Mouse (Mus musculus) midbrain, embryonic 11.5 days (tissue): ENCODE measurements around the gene Pom121. TPM values are rescaled to one million over a fixed set of nuclear protein-coding genes. Genes with fewer than 3 reads are reported as not detected.

Source experiments
- ATAC-seq: fragments of 200-750 bp; cut with Nextera tagmentation; 2 replicates; pipeline ENCODE4 v1.8.0; 2017; ENCODE audit warnings: moderate TSS enrichment, moderate library complexity; ENCODE audit not compliant: low FRiP score
- DNase-seq: peaks from one replicate; pipeline ENCODE4 v3.0.0; 2015; ENCODE audit warnings: low spot score; ENCODE audit errors: missing footprints
- H3K27ac ChIP-seq: fragments of 300-500 bp; sonication (generic); 2 replicates; pipeline ENCODE4 v1.5.1; 2014; ENCODE audit warnings: low read depth, low read length
- H3K27me3 ChIP-seq: fragments of 300-500 bp; sonication (generic); 2 replicates; pipeline ENCODE4 v1.6.1; 2014; ENCODE audit warnings: mild to moderate bottlenecking, low read length, moderate library complexity, mixed read lengths; ENCODE audit not compliant: control insufficient read depth, insufficient read depth
- H3K36me3 ChIP-seq: fragments of 300-500 bp; sonication (generic); 2 replicates; pipeline ENCODE4 v1.6.1; 2014; ENCODE audit warnings: mild to moderate bottlenecking, low read length, moderate library complexity, mixed read lengths; ENCODE audit not compliant: control insufficient read depth, insufficient read depth
- H3K4me1 ChIP-seq: fragments of 300-500 bp; sonication (generic); 2 replicates; pipeline ENCODE4 v1.6.1; 2014; ENCODE audit warnings: low read length; ENCODE audit not compliant: control insufficient read depth, insufficient read depth
- H3K4me2 ChIP-seq: fragments of 300-500 bp; sonication (generic); 2 replicates; pipeline ENCODE4 v1.6.1; 2014; ENCODE audit warnings: mild to moderate bottlenecking, moderate library complexity
- H3K4me3 ChIP-seq: fragments of 300-500 bp; sonication (generic); 2 replicates; pipeline ENCODE4 v1.5.1; 2014; ENCODE audit warnings: low read depth, low read length
- H3K9ac ChIP-seq: fragments of 300-500 bp; sonication (generic); 2 replicates; pipeline ENCODE4 v1.6.1; 2014; ENCODE audit warnings: low read length
- H3K9me3 ChIP-seq: fragments of 300-500 bp; sonication (generic); 2 replicates; pipeline ENCODE4 v1.6.1; 2016; ENCODE audit warnings: low read length; ENCODE audit not compliant: control insufficient read depth
- WGBS: fragments of 180-500 bp; shearing (Covaris S2); extraction: QIAGEN DNeasy Blood & Tissue Kit; methylation state at CpG from one replicate; pipeline ENCODE4 v1.1.7; 2014; 5-methylcytosine and 5-hydroxymethylcytosine counted together
- microRNA-seq: library from miRNA; unstranded; fragments of <30 nt; microRNA quantifications from one replicate; pipeline ENCODE4, GENCODE M21; 2017
- polyA plus RNA-seq: library from polyadenylated mRNA; unstranded; fragments of >200 nt; fragmentation: Nextera tagmentation; extraction: Ambion mirVana; gene quantifications from 2 replicates; pipeline ENCODE4 v1.2.1, GENCODE M21; 2014

Pom121 gene
- polyA plus RNA-seq, 1 experiment from 2014 or later, result 17.2 TPM

DNA sequence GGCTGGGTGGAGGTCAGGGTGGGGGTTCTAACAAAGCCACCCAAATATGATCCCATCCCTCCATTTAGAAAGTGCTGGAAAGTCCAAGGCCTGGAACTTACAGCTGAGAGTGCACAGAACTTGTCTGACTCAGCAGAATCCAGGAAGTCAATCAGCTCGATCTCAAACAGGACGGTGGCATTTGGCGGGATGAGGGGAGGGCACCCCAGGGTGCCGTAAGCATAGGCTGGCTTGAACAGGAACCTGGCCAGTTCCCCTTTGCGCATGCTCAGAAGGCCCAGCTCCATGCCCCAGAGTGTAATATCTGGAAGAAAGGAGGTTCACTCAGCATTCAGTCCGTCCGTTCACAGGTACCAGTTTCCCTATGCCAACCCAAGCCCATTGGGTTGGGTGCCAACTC is 48.4 kb downstream of the Pom121 start:
- no peak overlapping the region for H3K4me2 ChIP-seq
- no peak overlapping the region for H3K4me3 ChIP-seq
- no peaks in the 10 kb centered on the region for H3K27me3 ChIP-seq
- H3K4me1 ChIP-seq, result no peaks in the 10 kb centered on the region
- H3K9me3 ChIP-seq, result no peaks in the 10 kb centered on the region
- DNase-seq (no peak), ATAC-seq (no peak)
- WGBS, result 83% methylated on average over 7 of the region's 7 CpGs
- H3K27ac ChIP-seq, result no peak overlapping the region
- no peaks in the 10 kb centered on the region for H3K36me3 ChIP-seq
- no peak overlapping the region for H3K9ac ChIP-seq

DNA sequence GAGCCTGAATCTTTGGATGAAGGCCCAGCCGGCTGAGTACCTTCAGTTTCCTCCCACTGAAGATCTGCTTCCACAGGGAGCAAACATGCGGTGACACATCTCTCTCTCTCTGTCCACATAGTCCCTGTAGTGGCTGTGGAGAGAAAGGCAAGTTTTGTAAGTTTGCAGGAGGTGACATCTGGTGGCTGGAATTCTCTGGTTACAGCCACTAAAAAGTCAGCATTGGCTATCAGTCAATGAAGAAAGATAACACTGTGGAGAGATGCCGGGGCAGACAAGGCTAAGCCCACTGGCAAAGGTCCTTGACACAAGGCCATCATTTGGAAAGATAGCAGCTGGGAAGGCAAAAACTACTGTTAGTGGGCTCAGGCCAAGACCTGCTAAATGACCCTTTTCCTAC is 56.8 kb downstream of the Pom121 start:
- ATAC-seq, result no peak
- H3K27me3 ChIP-seq, result no peaks in the 10 kb centered on the region
- no peak overlapping the region for H3K4me2 ChIP-seq
- no peak overlapping the region for H3K27ac ChIP-seq
- no peaks in the 10 kb centered on the region for H3K36me3 ChIP-seq
- H3K4me1 ChIP-seq, result no peaks in the 10 kb centered on the region
- no peaks in the 10 kb centered on the region for H3K9me3 ChIP-seq
- no peak overlapping the region for H3K9ac ChIP-seq
- H3K4me3 ChIP-seq, result no peak overlapping the region
- DNase-seq, result no peak
- WGBS, result 75% methylated on average over 3 of the region's 3 CpGs

DNA sequence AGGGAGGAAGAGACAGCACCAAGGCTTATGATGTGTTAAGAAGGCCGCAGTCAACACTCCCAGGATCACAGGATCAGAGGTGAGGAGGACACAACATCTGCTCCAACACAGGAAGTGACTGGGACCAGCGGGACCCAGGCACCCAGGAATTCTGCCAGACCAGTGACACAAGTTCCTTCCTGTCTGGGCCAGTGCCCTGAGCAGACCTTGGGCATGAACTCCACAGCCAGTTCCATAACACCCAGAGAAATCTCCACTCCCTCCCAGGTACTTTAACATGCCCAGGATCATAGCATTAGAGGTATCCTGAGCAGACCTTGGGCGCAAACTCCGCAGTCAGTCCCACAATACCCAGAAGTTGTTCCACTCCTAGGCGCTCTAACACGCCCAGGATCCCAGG is 63.2 kb downstream of the Pom121 start:
- WGBS, result 86% methylated on average over 6 of the region's 6 CpGs
- Histone ChIP-seq H3K27me3 (no peaks in the 10 kb centered on the region), H3K9me3 (no peaks in the 10 kb centered on the region), H3K27ac (no peak overlapping the region), H3K4me1 (no peaks in the 10 kb centered on the region), H3K36me3 (no peaks in the 10 kb centered on the region), H3K9ac (no peak overlapping the region), H3K4me3 (no peak overlapping the region), H3K4me2 (no peak overlapping the region)
- ATAC-seq (no peak), DNase-seq (no peak)

DNA sequence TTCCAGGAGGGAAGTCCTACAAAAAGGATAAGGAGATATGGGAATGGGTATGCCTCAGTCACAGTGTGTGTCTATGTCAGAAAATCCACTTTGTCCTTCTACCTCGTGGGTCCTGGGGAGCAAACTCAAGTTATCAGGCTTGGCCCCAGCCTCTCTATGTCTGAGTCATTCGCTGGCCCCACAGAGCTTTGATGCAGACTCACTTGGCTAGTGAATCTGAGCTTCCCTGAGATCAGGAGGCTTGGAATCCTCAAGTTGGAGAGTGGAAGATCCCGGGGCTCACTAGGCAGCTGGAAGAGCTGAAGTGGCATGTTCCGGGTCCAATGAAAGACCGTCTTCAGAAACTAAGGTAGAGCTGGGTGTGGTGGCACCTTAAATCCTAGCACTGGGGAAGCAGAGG is 64.1 kb downstream of the Pom121 start:
- H3K4me2 ChIP-seq, result no peak overlapping the region
- no peak overlapping the region for H3K27ac ChIP-seq
- no peaks in the 10 kb centered on the region for H3K9me3 ChIP-seq
- no peaks in the 10 kb centered on the region for H3K4me1 ChIP-seq
- 86% methylated on average over 5 of the region's 5 CpGs for WGBS
- ATAC-seq, result no peak
- no peak for DNase-seq
- no peak overlapping the region for H3K4me3 ChIP-seq
- no peak overlapping the region for H3K9ac ChIP-seq
- H3K27me3 ChIP-seq, result no peaks in the 10 kb centered on the region
- H3K36me3 ChIP-seq, result no peaks in the 10 kb centered on the region

DNA sequence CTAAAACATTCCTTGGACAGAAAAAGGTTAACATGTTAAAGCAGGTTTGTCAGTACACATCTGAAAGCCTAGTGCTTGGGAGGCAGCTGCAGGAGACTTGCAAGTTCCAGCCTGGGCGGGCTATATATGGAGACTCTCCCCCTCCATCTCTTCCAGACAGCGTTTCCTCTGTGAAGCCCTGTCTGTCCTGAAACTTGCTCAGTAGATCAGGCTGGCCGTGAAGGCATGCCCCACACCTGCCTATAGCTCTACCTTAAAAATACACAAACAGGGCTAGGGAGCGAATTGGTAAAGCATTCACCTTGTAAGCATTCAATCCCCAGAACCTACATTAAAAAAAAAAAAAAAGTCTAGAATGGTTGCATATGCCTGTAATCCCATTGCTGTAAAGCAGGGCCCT is 64.9 kb downstream of the Pom121 start:
- 86% methylated on average over 4 of the region's 4 CpGs for WGBS
- Histone ChIP-seq H3K36me3 (no peaks in the 10 kb centered on the region), H3K9ac (no peak overlapping the region), H3K4me3 (no peak overlapping the region), H3K9me3 (no peaks in the 10 kb centered on the region), H3K27me3 (no peaks in the 10 kb centered on the region), H3K27ac (no peak overlapping the region), H3K4me1 (no peaks in the 10 kb centered on the region), H3K4me2 (no peak overlapping the region)
- DNase-seq (no peak), ATAC-seq (no peak)

Small RNA genes lying within 50 kb of the gene (microRNA-seq; reads per million reads assigned to microRNA genes)
- 1.5 reads per million for gene Mir7033

Other genes with a start within 250 kb of the Pom121 start
- 20.1 and 21.2 TPM in 2 replicates for gene Tbl2, start 244.9 kb downstream of the Pom121 start, polyA plus RNA-seq
- 39.2 and 42.6 TPM in 2 replicates for gene Bcl7b, start 226.3 kb downstream of the Pom121 start, polyA plus RNA-seq
- 57.7 and 60.6 TPM in 2 replicates for gene Baz1b, start 207.3 kb downstream of the Pom121 start, polyA plus RNA-seq
- gene Fzd9, start 143.3 kb downstream of the Pom121 start, polyA plus RNA-seq, result 7.6 and 9.9 TPM in 2 replicates
- 0.12 TPM in 1 of 2 replicates, not detected in the other for gene Fkbp6, start 44.5 kb downstream of the Pom121 start, polyA plus RNA-seq
- not detected in 2 replicates for gene Trim50, start 41.3 kb downstream of the Pom121 start, polyA plus RNA-seq
- gene Nsun5, start 24.6 kb downstream of the Pom121 start, polyA plus RNA-seq, result 29.6 and 30.0 TPM in 2 replicates
- 44.4 and 49.4 TPM in 2 replicates for gene Hip1, start 150.6 kb upstream of the Pom121 start, polyA plus RNA-seq
- gene Ccl26, start 169.0 kb upstream of the Pom121 start, polyA plus RNA-seq, result not detected in 2 replicates
- gene Ccl24, start 178.5 kb upstream of the Pom121 start, polyA plus RNA-seq, result 3.3 and 3.5 TPM in 2 replicates
- gene Rhbdd2, start 238.1 kb upstream of the Pom121 start, polyA plus RNA-seq, result 55.5 and 58.5 TPM in 2 replicates